In genomic region chr4:111583562-111584237, GRCm38 (mm10) we compare ENCODE assay signal across 17 mouse cellular contexts.
DNase-seq lines count a peak whose midpoint lies in the region; ATAC-seq lines count a peak whose summit lies in the region.
"Had no signal": no experiment of that assay in that cellular context is flagged by ENCODE, and none has a peak within 500 bp of the region (broad histone marks: within the 10 kb centered on the region; RNA-seq: fewer than 3 reads in every experiment).

No protein-coding gene starts in this region.

- no peaks in the 10 kb centered on the region; the same call in 1 of the 2 replicates for H3K4me1 ChIP-seq in kidney, embryonic 14.5 days (ENCODE audit: control insufficient read depth, insufficient read depth, low read length)
- peaks cover 9% of the 10 kb centered on the region for H3K4me1 ChIP-seq in forebrain, embryonic 12.5 days
- no peaks in the 10 kb centered on the region for H3K4me1 ChIP-seq in neural tube, embryonic 14.5 days (ENCODE audit: control insufficient read depth, insufficient read depth, low read length)
- H3K4me1 ChIP-seq: liver, embryonic 15.5 days had no signal

- intact Hi-C loops in left cerebral cortex, postnatal 4 days (cut with DNase I) = no loop called here

- no peaks in the 10 kb centered on the region for H3K36me3 ChIP-seq in kidney, embryonic 14.5 days (ENCODE audit: control insufficient read depth, insufficient read depth, low read length)
- H3K36me3 ChIP-seq in forebrain, embryonic 12.5 days (replicated peaks) = no peaks in the 10 kb centered on the region
- no peaks in the 10 kb centered on the region for H3K36me3 ChIP-seq in neural tube, embryonic 14.5 days (ENCODE audit: control insufficient read depth, insufficient read depth, low read length)
- H3K36me3 ChIP-seq: liver, embryonic 15.5 days; midbrain, embryonic 12.5 days had no signal

- no peak overlapping the region for H3K4me3 ChIP-seq in kidney, embryonic 14.5 days (ENCODE audit: low read length)
- no peak overlapping the region for H3K4me3 ChIP-seq in forebrain, embryonic 12.5 days (replicated peaks)
- H3K4me3 ChIP-seq in neural tube, embryonic 14.5 days (ENCODE audit: low read depth, low read length) = no peak overlapping the region
- H3K4me3 ChIP-seq: left cerebral cortex, adult 2 months; liver, embryonic 15.5 days; midbrain, embryonic 12.5 days had no signal

- H3K9ac ChIP-seq in kidney, embryonic 14.5 days (ENCODE audit: low read depth, low read length) = no peak overlapping the region
- no peak overlapping the region for H3K9ac ChIP-seq in forebrain, embryonic 12.5 days
- H3K9ac ChIP-seq in neural tube, embryonic 14.5 days (replicated peaks; ENCODE audit: low read depth, low read length) = no peak overlapping the region
- H3K9ac ChIP-seq: liver, embryonic 15.5 days; midbrain, embryonic 12.5 days had no signal

- H3K27me3 ChIP-seq in kidney, embryonic 14.5 days (ENCODE audit: control insufficient read depth, insufficient read depth, low read length) = no peaks in the 10 kb centered on the region
- no peaks in the 10 kb centered on the region for H3K27me3 ChIP-seq in forebrain, embryonic 12.5 days
- no peaks in the 10 kb centered on the region for H3K27me3 ChIP-seq in neural tube, embryonic 14.5 days (ENCODE audit: control insufficient read depth, insufficient read depth, low read length)
- H3K27me3 ChIP-seq: liver, embryonic 15.5 days; midbrain, embryonic 12.5 days; Patski had no signal

- no peak overlapping the region for H3K27ac ChIP-seq in kidney, embryonic 14.5 days (ENCODE audit: low read depth, low read length)
- no peak overlapping the region for H3K27ac ChIP-seq in forebrain, embryonic 12.5 days
- no peak overlapping the region for H3K27ac ChIP-seq in neural tube, embryonic 14.5 days (ENCODE audit: low read depth, low read length)
- H3K27ac ChIP-seq: left cerebral cortex, adult 2 months; liver, embryonic 15.5 days; midbrain, embryonic 12.5 days had no signal

- no peak overlapping the region for H3K4me2 ChIP-seq in kidney, embryonic 14.5 days (replicated peaks; ENCODE audit: low read depth, low read length)
- no peak overlapping the region for H3K4me2 ChIP-seq in forebrain, embryonic 12.5 days
- H3K4me2 ChIP-seq in neural tube, embryonic 14.5 days (ENCODE audit: low read depth, low read length) = no peak overlapping the region
- H3K4me2 ChIP-seq: liver, embryonic 15.5 days; midbrain, embryonic 12.5 days had no signal

- ATAC-seq in kidney, embryonic 14.5 days (ENCODE audit: low FRiP score, low TSS enrichment) = peak; percentile 78
- ATAC-seq in forebrain, embryonic 12.5 days (ENCODE audit: low FRiP score) = peak; percentile 63; the same call in 1 of the 2 replicates
- ATAC-seq in neural tube, embryonic 14.5 days (ENCODE audit: low read depth) = peak; percentile 75; the same call in 1 of the 2 replicates
- ATAC-seq: CD4-positive, CD25-positive, alpha-beta regulatory T cell, adult 4 months; Patski had no signal

- 46% methylated on average over 10 of the region's 10 CpGs for WGBS in kidney, embryonic 14.5 days
- 74% methylated on average over 10 of the region's 10 CpGs for WGBS in forebrain, embryonic 12.5 days
- 67% methylated on average over 10 of the region's 10 CpGs for WGBS in neural tube, embryonic 14.5 days

- DNase-seq in kidney, adult 11 months = no peak
- DNase-seq in lung, postnatal 36 days = peak; percentile 2
- no peak for DNase-seq in lung, postnatal 14 days
- no peak for DNase-seq in cerebellum, adult 11 months
- no peak for DNase-seq in left cerebral cortex, postnatal 4 days
- DNase-seq: adrenal gland, postnatal 10 days; heart, adult 18-20 months; heart, postnatal 14 days; kidney, postnatal 10 days had no signal

- H3K9me3 ChIP-seq in kidney, embryonic 14.5 days (ENCODE audit: control insufficient read depth, low read length) = no peaks in the 10 kb centered on the region
- no peaks in the 10 kb centered on the region for H3K9me3 ChIP-seq in forebrain, embryonic 12.5 days
- no peaks in the 10 kb centered on the region for H3K9me3 ChIP-seq in neural tube, embryonic 14.5 days (ENCODE audit: control insufficient read depth, low read length)
- H3K9me3 ChIP-seq: liver, embryonic 15.5 days; midbrain, embryonic 12.5 days had no signal
